Mouse (Mus musculus): ENCODE measurements around the gene Ewsr1. TPM values are rescaled to one million over a fixed set of nuclear protein-coding genes. Genes with fewer than 3 reads are reported as not detected.

The Ewsr1 gene
- polyA plus RNA-seq, 1 experiment from 2014 or later = 437 TPM

GRCm38 (mm10) chr11:5132751-5133150 lies 33.7 kb upstream of the Ewsr1 start:
- Histone ChIP-seq H3K9ac (replicated peaks; ENCODE audit: low read length) (no peak overlapping the region), H3K27me3 (ENCODE audit: control insufficient read depth, insufficient read depth, low read length) (no peaks in the 10 kb centered on the region), H3K4me2 (ENCODE audit: low read depth, low read length) (no peak overlapping the region), H3K4me3 (ENCODE audit: low read depth, low read length) (no peak overlapping the region), H3K27ac (replicated peaks; ENCODE audit: low read depth, low read length) (no peak overlapping the region), H3K4me1 (ENCODE audit: control insufficient read depth, insufficient read depth, low read length) (0 out of 2 replicates have a peak, but pooled peaks cover 2% of the 10 kb centered on the region), H3K9me3 (replicated peaks; ENCODE audit: control insufficient read depth, low read length) (no peaks in the 10 kb centered on the region), H3K36me3 (replicated peaks; ENCODE audit: control insufficient read depth, insufficient read depth, low read depth, low read length) (no peaks in the 10 kb centered on the region)
- ATAC-seq (replicated peaks; ENCODE audit: insufficient number of reproducible peaks, low FRiP score, low TSS enrichment, low read depth) (no peak), DNase-seq (ENCODE audit: low spot score) (no peak)
- WGBS = 69% methylated on average over 4 of the region's 4 CpGs

GRCm38 (mm10) chr11:5130111-5130665 lies 31.1 kb upstream of the Ewsr1 start:
- ATAC-seq (replicated peaks; ENCODE audit: insufficient number of reproducible peaks, low FRiP score, low TSS enrichment, low read depth) = peak; percentile 49; the same call in 1 of the 2 replicates
- Histone ChIP-seq H3K27me3 (ENCODE audit: control insufficient read depth, insufficient read depth, low read length) (no peaks in the 10 kb centered on the region), H3K4me1 (ENCODE audit: control insufficient read depth, insufficient read depth, low read length) (0 out of 2 replicates have a peak, but pooled peaks cover 2% of the 10 kb centered on the region), H3K9me3 (replicated peaks; ENCODE audit: control insufficient read depth, low read length) (no peaks in the 10 kb centered on the region), H3K9ac (replicated peaks; ENCODE audit: low read length) (no peak overlapping the region), H3K4me2 (ENCODE audit: low read depth, low read length) (no peak overlapping the region), H3K4me3 (ENCODE audit: low read depth, low read length) (no peak overlapping the region), H3K27ac (replicated peaks; ENCODE audit: low read depth, low read length) (no peak overlapping the region), H3K36me3 (replicated peaks; ENCODE audit: control insufficient read depth, insufficient read depth, low read depth, low read length) (no peaks in the 10 kb centered on the region)
- 60% methylated on average over 4 of the region's 4 CpGs for WGBS
- no peak for DNase-seq (ENCODE audit: low spot score)

- DNase-seq (ENCODE audit: low spot score) = no peak
Observed at GRCm38 (mm10) chr11:5129035-5129480, 30.0 kb upstream of the Ewsr1 start.

GRCm38 (mm10) chr11:5125713-5126112 lies 26.6 kb upstream of the Ewsr1 start:
- DNase-seq (ENCODE audit: low spot score) (no peak), ATAC-seq (replicated peaks; ENCODE audit: insufficient number of reproducible peaks, low FRiP score, low TSS enrichment, low read depth) (no peak)
- 0 out of 2 replicates have a peak, but pooled peaks cover 2% of the 10 kb centered on the region for H3K4me1 ChIP-seq (ENCODE audit: control insufficient read depth, insufficient read depth, low read length)
- no peak overlapping the region for H3K9ac ChIP-seq (replicated peaks; ENCODE audit: low read length)
- no peak overlapping the region for H3K27ac ChIP-seq (replicated peaks; ENCODE audit: low read depth, low read length)
- H3K4me3 ChIP-seq (ENCODE audit: low read depth, low read length) = no peak overlapping the region
- H3K9me3 ChIP-seq (replicated peaks; ENCODE audit: control insufficient read depth, low read length) = no peaks in the 10 kb centered on the region
- H3K27me3 ChIP-seq (ENCODE audit: control insufficient read depth, insufficient read depth, low read length) = no peaks in the 10 kb centered on the region
- no peak overlapping the region for H3K4me2 ChIP-seq (ENCODE audit: low read depth, low read length)
- 80% methylated on average over 4 of the region's 4 CpGs for WGBS
- H3K36me3 ChIP-seq (replicated peaks; ENCODE audit: control insufficient read depth, insufficient read depth, low read depth, low read length) = no peaks in the 10 kb centered on the region

More at GRCm38 (mm10) chr11:5129035-5129480, 30.0 kb upstream of the Ewsr1 start:
- Histone ChIP-seq H3K9ac (replicated peaks; ENCODE audit: low read length) (no peak overlapping the region), H3K4me3 (ENCODE audit: low read depth, low read length) (no peak overlapping the region), H3K4me1 (ENCODE audit: control insufficient read depth, insufficient read depth, low read length) (0 out of 2 replicates have a peak, but pooled peaks cover 2% of the 10 kb centered on the region), H3K36me3 (replicated peaks; ENCODE audit: control insufficient read depth, insufficient read depth, low read depth, low read length) (no peaks in the 10 kb centered on the region), H3K27ac (replicated peaks; ENCODE audit: low read depth, low read length) (no peak overlapping the region), H3K27me3 (ENCODE audit: control insufficient read depth, insufficient read depth, low read length) (no peaks in the 10 kb centered on the region), H3K4me2 (ENCODE audit: low read depth, low read length) (no peak overlapping the region), H3K9me3 (replicated peaks; ENCODE audit: control insufficient read depth, low read length) (no peaks in the 10 kb centered on the region)
- WGBS = 60% methylated on average over 5 of the region's 5 CpGs
- peak; percentile 35; the same call in 1 of the 2 replicates for ATAC-seq (replicated peaks; ENCODE audit: insufficient number of reproducible peaks, low FRiP score, low TSS enrichment, low read depth)

- no peak overlapping the region for H3K4me3 ChIP-seq (ENCODE audit: low read depth, low read length)
- no peaks in the 10 kb centered on the region for H3K4me1 ChIP-seq (ENCODE audit: control insufficient read depth, insufficient read depth, low read length)
- no peaks in the 10 kb centered on the region for H3K36me3 ChIP-seq (replicated peaks; ENCODE audit: control insufficient read depth, insufficient read depth, low read depth, low read length)
- H3K9ac ChIP-seq (replicated peaks; ENCODE audit: low read length) = no peak overlapping the region
- H3K27me3 ChIP-seq (ENCODE audit: control insufficient read depth, insufficient read depth, low read length) = no peaks in the 10 kb centered on the region
- WGBS = 27% methylated on average over 13 of the region's 13 CpGs
- peak; percentile 95 for DNase-seq (ENCODE audit: low spot score)
- H3K27ac ChIP-seq (replicated peaks; ENCODE audit: low read depth, low read length) = no peak overlapping the region
- H3K4me2 ChIP-seq (ENCODE audit: low read depth, low read length) = no peak overlapping the region; the same call in 1 of the 2 replicates
- no peak; the same call in none of the 2 replicates for ATAC-seq (replicated peaks; ENCODE audit: insufficient number of reproducible peaks, low FRiP score, low TSS enrichment, low read depth)
- no peaks in the 10 kb centered on the region for H3K9me3 ChIP-seq (replicated peaks; ENCODE audit: control insufficient read depth, low read length)
Observed at GRCm38 (mm10) chr11:5114931-5115581, 16.0 kb upstream of the Ewsr1 start.

GRCm38 (mm10) chr11:5113645-5114044 lies 14.6 kb upstream of the Ewsr1 start:
- no peaks in the 10 kb centered on the region for H3K4me1 ChIP-seq (ENCODE audit: control insufficient read depth, insufficient read depth, low read length)
- no peaks in the 10 kb centered on the region for H3K9me3 ChIP-seq (replicated peaks; ENCODE audit: control insufficient read depth, low read length)
- no peak overlapping the region for H3K27ac ChIP-seq (replicated peaks; ENCODE audit: low read depth, low read length)
- DNase-seq (ENCODE audit: low spot score) (no peak), ATAC-seq (replicated peaks; ENCODE audit: insufficient number of reproducible peaks, low FRiP score, low TSS enrichment, low read depth) (no peak)
- H3K4me3 ChIP-seq (ENCODE audit: low read depth, low read length) = no peak overlapping the region
- 82% methylated on average over 7 of the region's 7 CpGs for WGBS
- no peak overlapping the region for H3K4me2 ChIP-seq (ENCODE audit: low read depth, low read length)
- no peaks in the 10 kb centered on the region for H3K27me3 ChIP-seq (ENCODE audit: control insufficient read depth, insufficient read depth, low read length)
- H3K9ac ChIP-seq (replicated peaks; ENCODE audit: low read length) = no peak overlapping the region
- H3K36me3 ChIP-seq (replicated peaks; ENCODE audit: control insufficient read depth, insufficient read depth, low read depth, low read length) = no peaks in the 10 kb centered on the region

GRCm38 (mm10) chr11:5109441-5109840 lies 10.4 kb upstream of the Ewsr1 start:
- H3K9ac ChIP-seq (replicated peaks; ENCODE audit: low read length) = no peak overlapping the region

GRCm38 (mm10) chr11:5103986-5104509 lies 5.0 kb upstream of the Ewsr1 start:
- no peak overlapping the region for H3K4me2 ChIP-seq (ENCODE audit: low read depth, low read length)
- H3K36me3 ChIP-seq (replicated peaks; ENCODE audit: control insufficient read depth, insufficient read depth, low read depth, low read length) = no peaks in the 10 kb centered on the region
- 86% methylated on average over 4 of the region's 4 CpGs for WGBS
- ATAC-seq (replicated peaks; ENCODE audit: insufficient number of reproducible peaks, low FRiP score, low TSS enrichment, low read depth) (no peak), DNase-seq (ENCODE audit: low spot score) (no peak)
- no peak overlapping the region for H3K9ac ChIP-seq (replicated peaks; ENCODE audit: low read length)
- H3K4me3 ChIP-seq (ENCODE audit: low read depth, low read length) = no peak overlapping the region
- H3K27ac ChIP-seq (replicated peaks; ENCODE audit: low read depth, low read length) = no peak overlapping the region
- H3K27me3 ChIP-seq (ENCODE audit: control insufficient read depth, insufficient read depth, low read length) = no peaks in the 10 kb centered on the region
- H3K9me3 ChIP-seq (replicated peaks; ENCODE audit: control insufficient read depth, low read length) = no peaks in the 10 kb centered on the region
- H3K4me1 ChIP-seq (ENCODE audit: control insufficient read depth, insufficient read depth, low read length) = no peaks in the 10 kb centered on the region

More at GRCm38 (mm10) chr11:5109441-5109840, 10.4 kb upstream of the Ewsr1 start:
- Histone ChIP-seq H3K9me3 (replicated peaks; ENCODE audit: control insufficient read depth, low read length) (no peaks in the 10 kb centered on the region), H3K4me1 (ENCODE audit: control insufficient read depth, insufficient read depth, low read length) (no peaks in the 10 kb centered on the region), H3K4me3 (ENCODE audit: low read depth, low read length) (no peak overlapping the region), H3K27ac (replicated peaks; ENCODE audit: low read depth, low read length) (no peak overlapping the region), H3K27me3 (ENCODE audit: control insufficient read depth, insufficient read depth, low read length) (no peaks in the 10 kb centered on the region), H3K36me3 (replicated peaks; ENCODE audit: control insufficient read depth, insufficient read depth, low read depth, low read length) (no peaks in the 10 kb centered on the region), H3K4me2 (ENCODE audit: low read depth, low read length) (no peak overlapping the region)
- DNase-seq (ENCODE audit: low spot score) (no peak), ATAC-seq (replicated peaks; ENCODE audit: insufficient number of reproducible peaks, low FRiP score, low TSS enrichment, low read depth) (no peak)
- WGBS = 70% methylated on average over 8 of the region's 8 CpGs

Measured in embryonic facial prominence, embryonic 11.5 days (tissue).